Mouse (Mus musculus) heart, adult 11 months (tissue): ENCODE measurements around the gene Adgrb2.
A peak's percentile ranks its signal among the peaks of the same experiment; 100 is the strongest.

Experiments
- DNase-seq: peaks from one replicate; pipeline ENCODE4 v3.0.0; 2022

Adgrb2 gene

GRCm38 (mm10) chr4:129987825-129988504 lies 3.3 kb downstream of the Adgrb2 start:
- DNase-seq, result peak; percentile 94

GRCm38 (mm10) chr4:129989925-129990324 lies 5.3 kb downstream of the Adgrb2 start:
- no peak for DNase-seq

GRCm38 (mm10) chr4:129992720-129993119 lies 8.1 kb downstream of the Adgrb2 start:
- DNase-seq, result no peak

- no peak for DNase-seq
Measured at GRCm38 (mm10) chr4:129993213-129993612, 8.5 kb downstream of the Adgrb2 start.

GRCm38 (mm10) chr4:129993944-129994695 lies 9.4 kb downstream of the Adgrb2 start:
- no peak for DNase-seq

GRCm38 (mm10) chr4:129994728-129995127 lies 10.1 kb downstream of the Adgrb2 start:
- no peak for DNase-seq

- DNase-seq, result no peak
Measured at GRCm38 (mm10) chr4:129995255-129995654, 10.6 kb downstream of the Adgrb2 start.

- DNase-seq, result no peak
Measured at GRCm38 (mm10) chr4:129996015-129996414, 11.3 kb downstream of the Adgrb2 start.

- DNase-seq, result no peak
Measured at GRCm38 (mm10) chr4:129998124-129998523, 13.5 kb downstream of the Adgrb2 start.

GRCm38 (mm10) chr4:130001710-130002109 lies 17.0 kb downstream of the Adgrb2 start:
- no peak for DNase-seq

GRCm38 (mm10) chr4:130002157-130002556 lies 17.5 kb downstream of the Adgrb2 start:
- no peak for DNase-seq

- no peak for DNase-seq
Measured at GRCm38 (mm10) chr4:130005593-130005992, 20.9 kb downstream of the Adgrb2 start.

- no peak for DNase-seq
Measured at GRCm38 (mm10) chr4:130006533-130006932, 21.9 kb downstream of the Adgrb2 start.

GRCm38 (mm10) chr4:130009043-130009442 lies 24.4 kb downstream of the Adgrb2 start:
- DNase-seq, result no peak

GRCm38 (mm10) chr4:130010723-130011122 lies 26.1 kb downstream of the Adgrb2 start:
- no peak for DNase-seq

- DNase-seq, result no peak
Measured at GRCm38 (mm10) chr4:130012234-130012633, 27.6 kb downstream of the Adgrb2 start.

GRCm38 (mm10) chr4:130013111-130013510 lies 28.4 kb downstream of the Adgrb2 start:
- no peak for DNase-seq

- no peak for DNase-seq
Measured at GRCm38 (mm10) chr4:130016010-130016409, 31.3 kb downstream of the Adgrb2 start.

GRCm38 (mm10) chr4:130017036-130017674 lies 32.5 kb downstream of the Adgrb2 start:
- no peak for DNase-seq

- DNase-seq, result no peak
Measured at GRCm38 (mm10) chr4:130022952-130023351, 38.3 kb downstream of the Adgrb2 start.

- DNase-seq, result no peak
Measured at GRCm38 (mm10) chr4:130023511-130024231, 39.0 kb downstream of the Adgrb2 start.

GRCm38 (mm10) chr4:130025544-130025943 lies 40.9 kb downstream of the Adgrb2 start:
- DNase-seq, result no peak

GRCm38 (mm10) chr4:130031146-130031545 lies 46.5 kb downstream of the Adgrb2 start:
- DNase-seq, result no peak
